In the genomic region with DNA sequence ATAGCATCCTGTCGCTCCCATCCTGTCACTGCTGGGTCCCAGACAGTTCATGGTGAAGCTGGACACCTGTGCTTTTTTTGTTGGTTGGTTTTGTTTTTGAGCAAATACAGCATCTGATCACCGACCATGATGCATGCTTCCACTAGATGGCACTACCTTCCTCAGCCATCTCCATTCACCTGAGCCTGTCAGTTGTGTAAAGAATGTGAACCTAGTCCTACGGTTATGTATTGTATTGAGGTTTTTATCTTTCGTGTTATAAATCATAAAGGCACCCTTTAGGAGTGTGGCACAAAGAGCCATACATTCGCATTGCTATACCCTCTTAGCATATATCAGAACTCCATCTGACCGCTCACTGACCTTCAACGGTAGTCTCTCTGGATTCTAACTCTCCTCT, we compare ENCODE assay signal across 10 mouse cellular contexts. TPM values are rescaled to one million over a fixed set of nuclear protein-coding genes. Genes with fewer than 3 reads are reported as not detected.
DNase-seq lines count a peak whose midpoint lies in the region; ATAC-seq and TF ChIP-seq lines count a peak whose summit lies in the region.
"Had no signal": no experiment of that assay in that cellular context is flagged by ENCODE, and none has a peak within 500 bp of the region (broad histone marks: within the 10 kb centered on the region; RNA-seq: fewer than 3 reads in every experiment).

No protein-coding gene starts in this region.

- DNase-seq in cerebellum, adult 11 months: peak; percentile 31
- no peak for DNase-seq in cerebellum, adult 11-12 months
- DNase-seq in lung, adult 2 months: no peak
- no peak for DNase-seq in lung, postnatal 14 days
- peak; percentile 4 for DNase-seq in retina, postnatal 7 days (ENCODE audit: low read depth, low spot score)
- no peak for DNase-seq in adrenal gland, postnatal 14 days
- no peak for DNase-seq in MN1 (ENCODE audit: low spot score)

- TF ChIP-seq CTCF in lung, adult 2 months (IDR thresholded peaks at IDR 0.05; ENCODE audit: insufficient read depth, low read length): 0 out of 2 replicates have a peak, but pooled peaks have one; percentile 8

- no peak overlapping the region for H3K4me3 ChIP-seq in lung, adult 2 months (replicated peaks; ENCODE audit: extremely low read depth, low read depth, low read length)
- H3K4me3 ChIP-seq: embryonic facial prominence, embryonic 12.5 days had no signal

- 55% methylated on average over 7 of the region's 7 CpGs for WGBS in lung, adult 2 months

- TF ChIP-seq POLR2A in lung, adult 2 months (IDR thresholded peaks at IDR 0.05; ENCODE audit: borderline replicate concordance, extremely low read depth, low read depth, low read length): no peak

- ATAC-seq in granulocyte monocyte progenitor cell, adult 5-6 weeks (replicated peaks; ENCODE audit: poor library complexity, severe bottlenecking): peak; percentile 59; the same call in 1 of the 2 replicates

- H3K4me1 ChIP-seq in lung, adult 2 months (ENCODE audit: control insufficient read depth, insufficient read depth, low read length): no peaks in the 10 kb centered on the region
- H3K4me1 ChIP-seq: embryonic facial prominence, embryonic 12.5 days had no signal

RNA-seq across cellular contexts. Expression of a gene that starts 49.9 kb away (rescaled TPM):
- polyA plus RNA-seq in lung, adult 2 months (2012; rRNA removed): not detected in 2 replicates
- total RNA-seq in granulocyte monocyte progenitor cell, adult 5-6 weeks (2014; fragmentation: Nextera tagmentation): not detected in 2 replicates
- not detected in 2 replicates for total RNA-seq in granulocyte monocyte progenitor cell, adult 5-6 weeks (2017)
- total RNA-seq in adrenal gland, postnatal 14 days (2021): not detected in 2 replicates
- polyA plus RNA-seq: C2C12 had no signal

Comparison
In these comparisons a context has a peak if more than half of its experiments do, and no peak if none do; other contexts are left out.
1. DNase-seq: peak in cerebellum, adult 11 months (single experiment) and retina, postnatal 7 days (single experiment); none in cerebellum, adult 11-12 months (single experiment), lung, adult 2 months (single experiment), lung, postnatal 14 days (single experiment), adrenal gland, postnatal 14 days (single experiment) and MN1 (single experiment).